Mouse (Mus musculus): ENCODE data around the gene Spi1.
A peak's percentile ranks its signal among the peaks of the same experiment; 100 is the strongest.

The Spi1 gene

GRCm38 (mm10) chr2:91130126-91130525 lies 47.9 kb downstream of the Spi1 start:
- DNase-seq, result no peak

- no peak for DNase-seq
These were observed 49.1 kb downstream of the Spi1 start for GRCm38 (mm10) chr2:91131251-91131650.

GRCm38 (mm10) chr2:91132035-91132434 lies 49.8 kb downstream of the Spi1 start:
- no peak for DNase-seq

- peak in 1 of 2 experiments; percentile 58 for DNase-seq
These were observed 54.6 kb downstream of the Spi1 start for GRCm38 (mm10) chr2:91136513-91137412.

- no peak for DNase-seq
These were observed 55.3 kb downstream of the Spi1 start for GRCm38 (mm10) chr2:91137481-91137880.

- DNase-seq, result no peak
These were observed 57.1 kb downstream of the Spi1 start for GRCm38 (mm10) chr2:91139311-91139710.

- no peak for DNase-seq
These were observed 57.6 kb downstream of the Spi1 start for GRCm38 (mm10) chr2:91139764-91140163.

GRCm38 (mm10) chr2:91142920-91143319 lies 60.7 kb downstream of the Spi1 start:
- DNase-seq, result no peak

- DNase-seq, result no peak
These were observed 61.2 kb downstream of the Spi1 start for GRCm38 (mm10) chr2:91143401-91143800.

GRCm38 (mm10) chr2:91148101-91148500 lies 65.9 kb downstream of the Spi1 start:
- DNase-seq, result no peak

- no peak for DNase-seq
These were observed 69.1 kb downstream of the Spi1 start for GRCm38 (mm10) chr2:91151331-91151730.

- DNase-seq, result no peak
These were observed 70.7 kb downstream of the Spi1 start for GRCm38 (mm10) chr2:91152885-91153377.

- no peak for DNase-seq
These were observed 71.9 kb downstream of the Spi1 start for GRCm38 (mm10) chr2:91154091-91154490.

GRCm38 (mm10) chr2:91157002-91157752 lies 75.0 kb downstream of the Spi1 start:
- no peak for DNase-seq

- DNase-seq, result no peak
These were observed 78.4 kb downstream of the Spi1 start for GRCm38 (mm10) chr2:91160591-91160990.

GRCm38 (mm10) chr2:91162952-91163351 lies 80.8 kb downstream of the Spi1 start:
- DNase-seq, result no peak

- no peak for DNase-seq
These were observed 81.3 kb downstream of the Spi1 start for GRCm38 (mm10) chr2:91163532-91163931.

- no peak for DNase-seq
These were observed 82.8 kb downstream of the Spi1 start for GRCm38 (mm10) chr2:91164991-91165390.

Data from cerebellum, postnatal 10 days (tissue).